Mouse (Mus musculus): ENCODE measurements at regions not wholly inside any gene's neighbourhood (a gene's known extent, or its start where the extent isn't known, plus 50 kb on each side); places are given as distances from the start of the nearest gene placed in this dataset.

GRCm38 (mm10) chr4:142853924-142854323 lies 358.9 kb downstream of the Prdm2 start:
- H3K4me1 ChIP-seq, result peaks cover 13% of the 10 kb centered on the region
- no peak for ATAC-seq (ENCODE audit: insufficient number of reproducible peaks, low FRiP score, low TSS enrichment, low read depth)
- H3K36me3 ChIP-seq, result no peaks in the 10 kb centered on the region
- no peaks in the 10 kb centered on the region for H3K9me3 ChIP-seq
- no peaks in the 10 kb centered on the region for H3K27me3 ChIP-seq
- H3K27ac ChIP-seq, result no peak overlapping the region
- H3K4me3 ChIP-seq, result no peak overlapping the region
- H3K4me2 ChIP-seq, result no peak overlapping the region
- no peak overlapping the region for H3K9ac ChIP-seq
- WGBS, result 80% methylated on average over 15 of the region's 15 CpGs

- no peak overlapping the region for H3K9ac ChIP-seq
- H3K27ac ChIP-seq, result no peak overlapping the region
- no peaks in the 10 kb centered on the region for H3K27me3 ChIP-seq
- H3K36me3 ChIP-seq, result no peaks in the 10 kb centered on the region
- no peak overlapping the region for H3K4me3 ChIP-seq
- no peaks in the 10 kb centered on the region for H3K9me3 ChIP-seq
- WGBS, result 48% methylated on average over 6 of the region's 6 CpGs
- H3K4me2 ChIP-seq, result no peak overlapping the region
- 0 out of 2 replicates have a peak, but pooled peaks cover 3% of the 10 kb centered on the region for H3K4me1 ChIP-seq
- no peak for ATAC-seq (ENCODE audit: insufficient number of reproducible peaks, low FRiP score, low TSS enrichment, low read depth)
These were observed 367.6 kb downstream of the Prdm2 start for GRCm38 (mm10) chr4:142845066-142845696.

- H3K9ac ChIP-seq, result no peak overlapping the region
- H3K4me1 ChIP-seq, result peaks cover 9% of the 10 kb centered on the region
- ATAC-seq (ENCODE audit: insufficient number of reproducible peaks, low FRiP score, low TSS enrichment, low read depth), result no peak
- 32% methylated on average over 4 of the region's 4 CpGs for WGBS
- H3K27ac ChIP-seq, result no peak overlapping the region
- H3K9me3 ChIP-seq, result no peaks in the 10 kb centered on the region
- H3K4me3 ChIP-seq, result no peak overlapping the region
- no peak overlapping the region for H3K4me2 ChIP-seq
- no peaks in the 10 kb centered on the region for H3K27me3 ChIP-seq
- no peaks in the 10 kb centered on the region for H3K36me3 ChIP-seq
These were observed 373.3 kb downstream of the Prdm2 start for GRCm38 (mm10) chr4:142839540-142839939.

- ATAC-seq (ENCODE audit: insufficient number of reproducible peaks, low FRiP score, low TSS enrichment, low read depth), result no peak
- no peak overlapping the region for H3K4me3 ChIP-seq
- H3K9ac ChIP-seq, result no peak overlapping the region
- peaks cover 9% of the 10 kb centered on the region for H3K4me1 ChIP-seq
- H3K27ac ChIP-seq, result no peak overlapping the region
- WGBS, result 58% methylated on average over 4 of the region's 4 CpGs
- no peak overlapping the region for H3K4me2 ChIP-seq
- H3K36me3 ChIP-seq, result no peaks in the 10 kb centered on the region
- H3K9me3 ChIP-seq, result no peaks in the 10 kb centered on the region
- no peaks in the 10 kb centered on the region for H3K27me3 ChIP-seq
These were observed 374.3 kb downstream of the Prdm2 start for GRCm38 (mm10) chr4:142838363-142838964.

- H3K27ac ChIP-seq, result no peak overlapping the region
- H3K4me3 ChIP-seq, result no peak overlapping the region
- H3K4me1 ChIP-seq, result peaks cover 9% of the 10 kb centered on the region
- H3K27me3 ChIP-seq, result no peaks in the 10 kb centered on the region
- no peaks in the 10 kb centered on the region for H3K36me3 ChIP-seq
- ATAC-seq (ENCODE audit: insufficient number of reproducible peaks, low FRiP score, low TSS enrichment, low read depth), result no peak
- no peak overlapping the region for H3K9ac ChIP-seq
- WGBS, result 75% methylated on average over 4 of the region's 4 CpGs
- H3K4me2 ChIP-seq, result no peak overlapping the region
- no peaks in the 10 kb centered on the region for H3K9me3 ChIP-seq
These were observed 375.2 kb downstream of the Prdm2 start for GRCm38 (mm10) chr4:142837636-142838035.

- no peaks in the 10 kb centered on the region for H3K36me3 ChIP-seq
- ATAC-seq (ENCODE audit: insufficient number of reproducible peaks, low FRiP score, low TSS enrichment, low read depth), result no peak
- peaks cover 10% of the 10 kb centered on the region; the same call in 1 of the 2 replicates for H3K4me1 ChIP-seq
- no peak overlapping the region for H3K4me2 ChIP-seq
- no peak overlapping the region for H3K4me3 ChIP-seq
- WGBS, result 81% methylated on average over 7 of the region's 7 CpGs
- no peak overlapping the region for H3K9ac ChIP-seq
- no peak overlapping the region for H3K27ac ChIP-seq
- H3K27me3 ChIP-seq, result no peaks in the 10 kb centered on the region
- H3K9me3 ChIP-seq, result no peaks in the 10 kb centered on the region
These were observed 383.1 kb downstream of the Prdm2 start for GRCm38 (mm10) chr4:142829711-142830110.

- Histone ChIP-seq H3K4me1 (peaks cover 10% of the 10 kb centered on the region; the same call in 1 of the 2 replicates), H3K9ac (no peak overlapping the region), H3K4me3 (no peak overlapping the region), H3K27ac (no peak overlapping the region), H3K27me3 (no peaks in the 10 kb centered on the region), H3K36me3 (no peaks in the 10 kb centered on the region), H3K9me3 (no peaks in the 10 kb centered on the region), H3K4me2 (no peak overlapping the region)
- no peak for ATAC-seq (ENCODE audit: insufficient number of reproducible peaks, low FRiP score, low TSS enrichment, low read depth)
- WGBS, result 25% methylated on average over 10 of the region's 10 CpGs
These were observed 383.8 kb downstream of the Prdm2 start for GRCm38 (mm10) chr4:142828969-142829368.

GRCm38 (mm10) chr4:142826250-142826893 lies 386.4 kb downstream of the Prdm2 start:
- H3K4me3 ChIP-seq, result peak overlapping the region; percentile 9; the same call in 1 of the 2 replicates
- peaks cover 10% of the 10 kb centered on the region; the same call in 1 of the 2 replicates for H3K4me1 ChIP-seq
- H3K27me3 ChIP-seq, result no peaks in the 10 kb centered on the region
- no peaks in the 10 kb centered on the region for H3K36me3 ChIP-seq
- no peak overlapping the region for H3K9ac ChIP-seq
- WGBS, result 17% methylated on average over 13 of the region's 13 CpGs
- H3K4me2 ChIP-seq, result peak overlapping the region; percentile 31
- peak; percentile 79; the same call in 1 of the 2 replicates for ATAC-seq (ENCODE audit: insufficient number of reproducible peaks, low FRiP score, low TSS enrichment, low read depth)
- H3K9me3 ChIP-seq, result no peaks in the 10 kb centered on the region
- no peak overlapping the region for H3K27ac ChIP-seq

GRCm38 (mm10) chr4:142825786-142826185 lies 387.0 kb downstream of the Prdm2 start:
- no peak for ATAC-seq (ENCODE audit: insufficient number of reproducible peaks, low FRiP score, low TSS enrichment, low read depth)
- Histone ChIP-seq H3K9me3 (no peaks in the 10 kb centered on the region), H3K4me2 (peak overlapping the region; percentile 31), H3K9ac (no peak overlapping the region), H3K4me3 (no peak overlapping the region), H3K36me3 (no peaks in the 10 kb centered on the region), H3K27me3 (no peaks in the 10 kb centered on the region), H3K27ac (no peak overlapping the region), H3K4me1 (peaks cover 10% of the 10 kb centered on the region; the same call in 1 of the 2 replicates)
- WGBS, result 42% methylated on average over 5 of the region's 5 CpGs

GRCm38 (mm10) chr4:142818440-142818839 lies 394.4 kb downstream of the Prdm2 start:
- no peaks in the 10 kb centered on the region for H3K27me3 ChIP-seq
- ATAC-seq (ENCODE audit: insufficient number of reproducible peaks, low FRiP score, low TSS enrichment, low read depth), result no peak
- no peaks in the 10 kb centered on the region for H3K36me3 ChIP-seq
- H3K4me2 ChIP-seq, result no peak overlapping the region
- 72% methylated on average over 6 of the region's 6 CpGs for WGBS
- no peak overlapping the region for H3K27ac ChIP-seq
- no peak overlapping the region for H3K4me3 ChIP-seq
- H3K9ac ChIP-seq, result no peak overlapping the region
- H3K4me1 ChIP-seq, result no peaks in the 10 kb centered on the region
- no peaks in the 10 kb centered on the region for H3K9me3 ChIP-seq

GRCm38 (mm10) chr4:142816986-142817385 lies 395.8 kb downstream of the Prdm2 start:
- 63% methylated on average over 1 of the region's 1 CpGs for WGBS
- H3K4me3 ChIP-seq, result no peak overlapping the region
- H3K27ac ChIP-seq, result no peak overlapping the region
- H3K9me3 ChIP-seq, result no peaks in the 10 kb centered on the region
- no peak for ATAC-seq (ENCODE audit: insufficient number of reproducible peaks, low FRiP score, low TSS enrichment, low read depth)
- no peaks in the 10 kb centered on the region for H3K27me3 ChIP-seq
- H3K4me2 ChIP-seq, result no peak overlapping the region
- no peaks in the 10 kb centered on the region for H3K4me1 ChIP-seq
- no peak overlapping the region for H3K9ac ChIP-seq
- no peaks in the 10 kb centered on the region for H3K36me3 ChIP-seq

- no peak for ATAC-seq (ENCODE audit: insufficient number of reproducible peaks, low FRiP score, low TSS enrichment, low read depth)
- H3K36me3 ChIP-seq, result no peaks in the 10 kb centered on the region
- H3K9me3 ChIP-seq, result no peaks in the 10 kb centered on the region
- no peaks in the 10 kb centered on the region for H3K27me3 ChIP-seq
- H3K4me3 ChIP-seq, result no peak overlapping the region
- no peak overlapping the region for H3K9ac ChIP-seq
- peaks cover 3% of the 10 kb centered on the region; the same call in 1 of the 2 replicates for H3K4me1 ChIP-seq
- H3K4me2 ChIP-seq, result no peak overlapping the region
- no peak overlapping the region for H3K27ac ChIP-seq
- 78% methylated on average over 2 of the region's 2 CpGs for WGBS
These were observed 409.0 kb downstream of the Prdm2 start for GRCm38 (mm10) chr4:142803819-142804218.

Measured in limb, embryonic 15.5 days (tissue).